Mouse (Mus musculus): Measurements from ENCODE around the gene Gm49361.

The Gm49361 gene

DNA sequence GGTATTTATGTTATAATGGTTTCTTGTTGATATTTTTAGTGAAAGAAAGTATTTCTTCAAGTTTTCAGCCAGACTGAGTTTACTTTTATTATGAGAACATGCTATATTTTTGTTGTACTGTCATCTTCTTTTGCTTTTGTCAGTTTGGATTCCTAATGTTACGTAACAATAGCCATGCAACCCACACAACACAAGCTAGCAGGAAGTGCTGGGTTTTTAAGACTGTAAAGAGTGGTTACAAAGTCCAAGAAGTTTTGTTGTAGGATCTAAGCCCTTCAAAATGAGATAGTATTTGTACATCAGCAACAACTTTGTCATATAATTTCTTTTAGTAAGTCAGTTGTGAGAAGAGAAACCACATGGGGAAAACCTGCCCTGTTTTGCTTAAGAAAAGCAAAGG lies 128.2 kb downstream of the Gm49361 start:
- no peak for DNase-seq

DNA sequence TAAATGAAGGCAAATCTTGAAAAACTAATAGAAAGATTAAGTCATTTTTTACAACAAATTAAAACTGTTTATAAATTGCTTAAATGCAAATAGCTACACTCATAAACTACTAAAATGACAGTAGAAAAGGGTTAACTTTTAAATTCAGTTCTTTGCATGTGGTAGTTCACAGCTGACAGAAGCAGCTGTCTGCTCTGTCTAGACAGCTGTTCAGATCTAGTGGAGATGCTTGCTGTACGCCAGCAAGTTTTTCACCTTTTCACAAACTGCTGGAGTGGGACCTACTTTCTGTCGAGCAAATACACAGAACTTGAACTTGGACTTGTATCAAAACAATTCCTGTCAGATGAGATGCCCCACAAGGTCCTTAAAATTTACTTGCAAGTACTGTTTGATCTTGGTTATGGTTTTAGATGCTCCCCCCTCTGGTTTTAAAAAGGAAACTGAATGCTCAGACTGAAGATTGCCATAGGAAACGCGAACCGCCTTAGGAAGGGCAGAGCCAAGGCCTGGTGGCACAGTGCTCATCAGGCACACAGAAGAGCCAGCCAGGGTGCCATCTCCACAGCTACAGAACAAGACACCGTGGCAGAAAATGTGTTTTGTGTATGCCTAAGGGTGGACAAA lies 129.5 kb downstream of the Gm49361 start:
- no peak for DNase-seq

DNA sequence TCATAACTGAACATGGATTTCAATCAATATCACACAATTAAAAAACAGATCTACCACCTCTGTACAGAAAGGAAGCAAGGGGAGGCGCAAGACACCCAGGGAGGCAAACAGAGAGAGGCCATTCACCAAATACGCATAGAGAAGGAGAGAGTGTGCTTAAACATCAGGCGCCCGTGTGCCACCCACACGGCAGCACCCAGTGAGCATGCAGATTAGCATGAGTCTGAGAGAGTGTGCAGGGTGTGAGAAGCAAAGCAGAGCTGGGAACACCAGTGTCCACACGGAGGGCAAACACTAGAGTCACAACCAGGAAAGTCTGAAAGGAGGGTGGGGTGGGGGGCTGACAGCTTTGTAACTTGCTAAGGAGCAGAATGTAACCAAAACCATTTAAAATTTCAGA lies 130.1 kb downstream of the Gm49361 start:
- no peak for DNase-seq

DNA sequence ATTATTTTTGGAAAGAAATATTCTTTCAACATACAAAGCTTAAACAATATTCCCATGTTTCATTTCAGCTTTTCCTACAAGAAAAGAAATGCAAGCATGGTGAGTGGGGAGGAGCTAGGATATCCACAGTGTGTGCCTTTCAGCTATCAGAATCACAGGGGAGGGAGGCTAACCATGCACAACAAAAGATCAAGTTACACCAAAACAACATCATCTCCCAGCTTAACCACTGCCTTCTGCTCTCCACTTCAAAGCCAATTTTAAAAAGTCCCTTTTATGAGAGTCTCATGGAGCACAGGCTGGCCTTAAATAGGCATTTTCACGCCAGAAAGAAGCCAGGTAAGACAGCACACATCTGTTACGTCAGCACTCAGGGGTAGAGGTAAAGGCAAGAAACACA lies 134.9 kb downstream of the Gm49361 start:
- no peak for DNase-seq

DNA sequence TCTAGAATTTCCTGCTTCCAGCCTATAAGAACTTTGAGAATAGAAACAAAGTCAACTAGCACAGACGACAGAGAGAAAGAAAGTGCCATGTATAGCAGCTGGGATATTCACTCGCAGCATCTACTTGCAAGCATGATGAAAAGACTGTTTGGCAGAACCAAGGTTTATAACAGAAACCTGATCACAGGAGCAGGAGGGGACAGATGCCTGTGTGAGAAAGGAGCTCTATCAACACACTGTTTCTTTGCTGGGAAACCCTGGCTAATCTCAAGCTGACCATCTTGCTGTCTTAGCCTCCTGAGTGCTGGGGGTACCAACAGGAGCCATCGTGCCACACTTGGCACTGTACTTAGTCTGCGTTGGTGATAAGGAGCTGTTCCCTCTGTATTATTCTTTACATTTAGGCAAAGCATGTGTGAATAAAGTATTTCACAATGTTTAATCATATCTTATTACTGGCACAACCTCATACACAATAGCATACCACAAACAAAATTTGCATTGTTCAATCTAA lies 136.0 kb downstream of the Gm49361 start:
- no peak for DNase-seq

DNA sequence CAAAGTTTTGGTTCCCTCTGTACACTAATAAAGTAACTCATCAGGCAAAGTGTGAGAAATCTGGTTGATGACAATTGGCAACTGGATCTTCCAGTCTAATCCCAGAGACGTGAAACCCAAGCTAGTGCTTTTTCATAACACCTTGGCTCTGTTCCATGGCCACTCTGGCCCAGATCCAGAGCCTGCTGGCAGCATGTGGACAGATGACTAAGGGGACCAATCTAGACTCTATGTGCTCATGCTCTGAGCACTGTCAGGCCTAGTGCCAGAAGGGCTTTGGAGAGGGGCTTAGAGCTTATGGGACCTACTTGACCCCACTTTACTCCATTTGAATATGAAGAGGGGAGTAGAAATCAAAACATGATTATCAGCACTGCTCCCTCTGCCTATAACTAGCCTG lies 138.4 kb downstream of the Gm49361 start:
- peak; percentile 93 for DNase-seq

DNA sequence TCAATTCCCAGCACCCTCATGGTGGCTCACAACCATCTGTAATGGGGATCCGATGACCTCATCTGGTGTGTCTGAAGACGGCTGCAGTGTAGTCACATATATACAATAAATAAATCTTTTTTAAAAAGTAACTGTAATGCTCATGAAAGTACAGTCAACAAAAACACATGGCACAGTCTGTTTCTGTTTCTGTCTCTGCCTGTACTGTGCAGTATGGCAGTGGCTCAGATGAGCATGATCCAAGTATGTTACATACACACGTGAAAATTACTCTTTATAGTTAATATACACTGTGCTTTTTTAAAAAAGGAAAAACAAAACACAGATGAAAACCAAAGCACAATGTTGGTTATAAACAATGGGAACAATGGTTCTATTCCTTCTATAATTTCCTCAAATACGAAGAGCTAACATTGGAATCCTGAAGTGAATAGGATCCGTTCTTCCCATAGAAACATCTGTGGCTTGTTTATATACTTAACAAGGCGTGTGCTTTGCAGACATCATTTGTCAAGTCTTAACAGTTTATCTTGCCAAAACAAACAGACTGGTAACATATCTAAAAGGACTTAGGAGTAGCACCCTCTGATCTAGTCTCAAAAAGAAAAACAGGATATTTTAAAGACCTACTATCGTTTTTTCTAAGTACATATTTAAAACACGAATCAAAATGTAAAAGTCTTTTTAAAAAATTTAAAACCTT lies 139.1 kb downstream of the Gm49361 start:
- DNase-seq, result no peak

DNA sequence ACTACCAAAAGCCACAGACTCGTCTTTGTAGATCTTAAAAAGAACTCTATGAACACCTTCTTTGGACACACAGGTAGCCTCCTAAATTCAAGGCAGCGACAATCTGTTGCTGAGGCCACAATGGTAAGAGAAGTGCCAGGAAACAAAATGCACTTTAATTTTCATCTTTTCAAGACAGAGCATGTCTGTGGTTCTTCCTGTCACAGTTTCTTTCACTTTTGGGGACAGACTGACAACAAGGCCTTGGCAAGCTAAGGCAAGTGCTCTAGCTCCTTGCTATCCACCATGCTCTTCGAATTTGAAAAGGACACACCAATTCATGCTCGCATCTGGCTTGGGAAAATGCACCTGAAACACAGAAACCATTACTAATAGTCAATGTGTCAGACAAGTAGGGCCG lies 152.6 kb downstream of the Gm49361 start:
- no peak for DNase-seq

Data from cerebellum, adult 9-11 months (tissue).